Mouse (Mus musculus) gastrocnemius, adult 18-20 months (tissue): Measurements from ENCODE around the gene B230104I21Rik. TPM values are rescaled to one million over a fixed set of nuclear protein-coding genes. Genes with fewer than 3 reads are reported as not detected.

ENCODE experiments used
- DNase-seq: peaks from one replicate; pipeline ENCODE4 v3.0.0; 2021; ENCODE audit warnings: low spot score
- long read RNA-seq, 2 experiments: library from polyadenylated mRNA; stranded (forward); transcript quantifications; one replicate each; pipeline ENCODE4 v2.0.0; 2021
- total RNA-seq, 2 experiments: library from RNA; stranded (reverse); gene quantifications; 2 replicates each; pipeline ENCODE4 v1.2.3; 2021

The B230104I21Rik gene
- total RNA-seq: not detected
- long read RNA-seq, experiment 1: 0 reads
- long read RNA-seq, experiment 2: 0 reads

DNA sequence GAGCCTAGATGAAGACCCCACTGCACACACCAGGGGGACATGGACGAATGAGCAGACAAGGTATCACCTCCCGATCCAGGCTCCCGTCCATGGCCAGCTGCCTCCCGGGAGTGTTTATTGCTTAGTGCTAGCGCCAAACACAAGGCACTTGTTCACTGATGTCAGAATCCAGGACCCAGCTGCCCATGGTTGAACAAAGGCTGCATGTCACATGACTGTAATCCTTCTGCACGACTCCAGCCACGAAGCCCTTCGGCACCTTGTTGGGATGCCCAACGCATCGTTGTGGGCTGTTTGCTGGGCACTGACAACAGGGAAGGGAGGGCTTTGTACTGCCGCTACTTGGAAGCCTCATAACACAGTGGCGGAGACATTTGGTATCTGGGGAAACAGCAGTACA is at the start of gene B230104I21Rik:
Gene B230104I21Rik, plus strand, starts transcription at position 367 of the 400 bp plus-strand sequence.
- DNase-seq: no peak

DNA sequence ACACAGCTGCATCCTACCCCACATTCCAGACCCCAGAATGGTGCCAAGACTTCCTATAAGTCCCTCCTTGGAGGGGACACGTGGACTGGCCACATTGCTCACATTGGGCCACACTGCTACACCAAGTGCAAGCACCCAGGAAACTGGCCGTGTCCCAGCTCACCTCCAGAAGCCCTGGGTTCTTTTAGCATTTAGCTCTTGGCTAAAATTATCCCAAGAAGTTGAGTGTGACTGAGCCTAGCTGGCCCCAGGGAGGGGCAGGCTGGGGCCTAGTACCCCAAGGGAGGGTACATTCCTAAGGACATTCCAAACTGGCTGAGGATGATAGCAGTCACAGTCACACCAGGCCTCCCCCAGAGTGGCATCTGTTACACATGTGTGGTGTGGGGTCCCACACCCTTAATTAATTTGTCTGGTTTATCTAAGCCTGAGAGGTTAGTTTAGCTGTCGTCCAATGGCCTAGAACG is 42.2 kb upstream of the B230104I21Rik start:
- DNase-seq: no peak

DNA sequence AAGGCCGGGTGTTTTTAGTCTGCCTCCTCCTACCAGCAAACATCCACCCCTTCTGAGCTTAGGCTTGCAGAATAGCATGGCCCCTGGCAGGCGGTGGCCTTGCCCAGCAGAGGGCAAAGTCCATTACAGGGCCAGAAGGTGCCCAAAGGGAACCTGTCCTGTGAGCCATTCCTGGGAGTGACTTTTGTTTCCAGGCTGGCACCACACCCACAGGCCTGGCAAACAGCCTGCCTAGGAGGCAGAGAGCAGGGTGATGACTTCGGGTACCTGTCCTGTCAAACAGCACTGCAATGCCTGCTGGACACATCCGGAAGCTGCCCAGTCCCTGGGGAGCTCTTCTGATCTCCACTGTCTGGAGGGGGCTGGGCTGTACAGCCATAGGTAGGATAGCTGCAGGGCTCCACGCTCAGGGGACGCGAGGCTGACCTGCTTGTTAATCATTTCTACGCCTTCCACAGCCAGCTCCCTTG is 41.6 kb upstream of the B230104I21Rik start:
- no peak for DNase-seq

GRCm38 (mm10) chr4:154297761-154298160 is 38.2 kb upstream of the B230104I21Rik start:
- no peak for DNase-seq

GRCm38 (mm10) chr4:154299541-154300271 is 36.2 kb upstream of the B230104I21Rik start:
- no peak for DNase-seq

DNA sequence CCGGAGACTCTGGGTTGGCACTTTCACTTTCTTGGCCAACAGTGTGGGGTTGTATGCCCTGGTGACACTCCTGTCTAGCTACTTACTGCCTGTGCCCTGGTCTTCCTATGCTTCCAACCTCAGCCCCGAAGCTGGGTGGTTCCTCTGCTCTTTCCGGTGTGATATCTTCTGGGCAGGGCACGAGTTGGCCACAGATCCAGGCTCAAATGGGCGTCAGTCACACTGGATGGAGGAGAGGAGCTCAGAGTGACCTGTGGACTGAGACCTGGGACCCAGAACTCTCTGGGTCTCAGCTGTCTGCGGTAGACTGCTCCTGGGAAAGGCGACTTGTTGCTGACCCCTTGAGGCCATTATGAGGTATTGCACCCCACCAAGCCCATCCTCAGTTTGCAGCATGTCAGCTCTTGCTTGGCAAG is 34.5 kb upstream of the B230104I21Rik start, which contains the start of gene Arhgef16:
Gene Arhgef16, minus strand, starts transcription at position 211 of the 416 bp plus-strand sequence.
- DNase-seq: peak; percentile 39

DNA sequence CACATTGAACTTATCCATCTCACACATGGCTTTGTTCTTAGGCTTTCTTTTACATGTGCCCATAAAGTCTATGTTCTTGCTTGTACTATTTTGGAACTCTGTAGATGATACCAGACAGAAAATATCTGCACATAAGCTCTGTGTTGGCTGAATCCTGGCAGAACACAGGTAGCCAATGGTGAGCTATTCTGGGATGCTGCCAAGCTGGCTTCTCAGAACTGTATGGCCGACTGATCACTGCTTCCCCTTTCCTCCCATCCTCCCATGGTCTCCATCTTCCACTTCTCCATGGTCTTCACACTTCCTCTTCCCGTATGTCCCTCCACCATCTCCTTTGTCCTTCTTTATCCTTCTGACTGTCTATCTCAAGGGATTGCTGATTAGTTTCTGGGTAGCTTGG is 26.8 kb upstream of the B230104I21Rik start:
- no peak for DNase-seq

GRCm38 (mm10) chr4:154310576-154311262 is 25.2 kb upstream of the B230104I21Rik start:
- no peak for DNase-seq

DNA sequence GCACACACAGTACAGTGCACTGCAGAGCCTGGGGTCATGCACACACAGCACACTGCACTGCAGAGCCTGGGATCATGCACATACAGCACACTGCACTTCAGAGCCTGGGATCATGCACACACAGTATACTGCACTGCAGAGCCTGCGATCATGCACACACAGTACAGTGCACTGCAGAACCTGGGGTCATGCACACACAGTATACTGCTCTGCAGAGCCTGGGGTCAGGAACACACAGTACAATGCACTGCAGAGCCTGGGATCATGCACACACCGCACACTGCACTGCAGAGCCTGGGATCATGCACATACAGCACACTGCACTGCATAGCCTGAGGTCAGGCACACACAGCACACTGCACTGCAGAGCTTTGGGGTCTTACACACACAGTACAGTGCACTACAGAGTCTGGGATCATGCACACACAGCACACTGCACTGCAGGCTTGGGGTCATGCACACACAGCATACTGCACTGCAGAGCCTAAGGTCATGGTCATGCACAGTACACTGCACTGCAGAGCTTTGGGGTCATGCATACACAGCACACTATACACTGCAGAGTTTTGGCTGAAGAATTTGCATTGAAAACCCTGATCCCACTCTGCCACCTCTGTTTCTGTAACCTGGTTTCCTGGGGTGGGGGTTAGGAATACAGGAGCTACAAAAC is 23.6 kb upstream of the B230104I21Rik start:
- DNase-seq: no peak

DNA sequence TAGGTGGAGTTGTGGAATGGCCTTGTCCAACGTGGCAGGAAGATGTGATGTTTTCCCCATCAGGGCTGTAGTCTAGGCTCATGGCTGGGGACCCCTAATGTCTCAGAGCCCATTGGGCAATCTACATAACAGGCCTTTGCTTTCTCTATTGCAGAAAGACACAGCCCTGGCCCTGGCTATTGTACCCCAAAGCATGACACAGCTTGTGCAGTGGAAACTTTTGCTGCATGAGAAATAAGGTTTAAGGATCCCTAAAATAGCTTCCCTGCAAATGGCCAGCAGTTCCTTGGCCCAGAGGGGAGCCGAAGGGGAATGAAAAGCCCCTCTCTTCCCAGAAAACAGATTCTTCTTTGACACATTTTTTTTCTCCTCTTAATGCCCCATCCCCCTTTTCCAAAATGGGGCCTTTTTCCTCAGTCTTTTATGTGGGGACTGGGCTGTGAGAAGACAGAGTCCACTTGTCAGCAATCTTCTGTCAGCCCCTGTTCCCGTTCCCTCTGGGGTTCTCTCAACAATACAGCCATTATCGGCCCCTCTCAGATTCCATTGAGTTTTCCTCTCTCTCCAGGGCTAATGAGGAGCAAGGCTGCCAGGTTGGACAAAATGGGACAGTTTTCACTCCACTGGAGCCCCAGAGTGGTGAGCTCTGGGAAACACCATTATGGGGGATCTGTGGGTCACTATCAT is 22.8 kb upstream of the B230104I21Rik start:
- no peak for DNase-seq

DNA sequence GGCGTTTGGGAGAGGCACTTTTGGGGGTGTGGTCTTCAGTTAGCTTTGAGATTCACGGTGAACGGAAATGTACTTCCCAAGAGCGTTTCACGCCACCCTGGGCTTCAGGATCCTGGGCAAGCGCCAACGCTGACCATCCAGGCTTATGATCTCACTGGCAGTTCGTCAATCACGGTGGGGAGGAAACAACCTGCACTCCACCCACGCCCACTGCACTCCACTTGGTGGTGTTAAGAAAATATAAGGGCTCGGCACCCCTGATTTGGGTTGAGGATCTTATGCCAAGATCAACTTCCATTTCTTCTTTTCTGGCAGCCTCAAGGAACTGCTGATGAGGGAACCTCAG is 22.3 kb upstream of the B230104I21Rik start:
- no peak for DNase-seq

DNA sequence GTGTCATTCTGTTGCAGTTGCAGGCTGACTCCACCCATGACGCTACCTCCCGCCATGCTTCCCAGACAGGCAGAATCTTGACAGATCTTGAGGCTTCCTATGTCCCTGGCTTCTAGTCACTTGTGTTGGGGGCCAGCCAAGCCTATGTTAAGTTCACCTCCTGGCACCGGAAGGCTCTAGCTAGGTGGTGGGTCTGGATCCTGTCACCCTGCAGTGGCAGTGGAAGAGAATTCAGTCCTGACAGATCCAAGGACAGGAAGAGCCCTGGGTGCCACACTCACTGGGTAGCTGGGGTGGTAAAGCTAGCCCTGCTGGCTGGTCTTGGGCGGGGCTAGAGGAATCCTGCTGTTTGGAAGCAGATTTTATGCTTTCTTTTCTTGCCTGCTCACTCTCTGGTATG is 10.5 kb upstream of the B230104I21Rik start:
- no peak for DNase-seq

GRCm38 (mm10) chr4:154328431-154328830 is 7.5 kb upstream of the B230104I21Rik start:
- DNase-seq: no peak

GRCm38 (mm10) chr4:154328836-154329235 is 7.1 kb upstream of the B230104I21Rik start:
- peak; percentile 61 for DNase-seq

DNA sequence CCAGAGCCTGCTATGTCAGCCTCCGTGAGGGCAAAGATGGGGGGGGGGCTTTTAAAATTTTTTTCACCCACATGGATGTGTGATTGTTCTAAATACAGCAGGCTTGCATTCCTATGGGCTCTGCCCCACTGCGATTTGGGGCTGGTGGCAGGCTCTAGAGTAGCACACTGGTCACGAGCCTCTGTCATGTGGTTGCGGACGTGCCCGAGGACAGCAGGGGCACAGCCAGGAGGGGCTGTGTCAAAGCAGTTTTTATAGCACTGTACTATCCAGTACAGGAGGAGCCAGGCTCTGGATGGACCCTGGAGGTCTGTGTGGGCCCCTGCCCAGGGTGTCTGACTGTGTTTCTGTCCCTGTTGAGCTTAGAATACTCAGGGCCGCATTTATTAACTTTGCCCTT is 5.9 kb upstream of the B230104I21Rik start:
- no peak for DNase-seq

- DNase-seq: no peak
Observed at GRCm38 (mm10) chr4:154331271-154331670, 4.7 kb upstream of the B230104I21Rik start.

DNA sequence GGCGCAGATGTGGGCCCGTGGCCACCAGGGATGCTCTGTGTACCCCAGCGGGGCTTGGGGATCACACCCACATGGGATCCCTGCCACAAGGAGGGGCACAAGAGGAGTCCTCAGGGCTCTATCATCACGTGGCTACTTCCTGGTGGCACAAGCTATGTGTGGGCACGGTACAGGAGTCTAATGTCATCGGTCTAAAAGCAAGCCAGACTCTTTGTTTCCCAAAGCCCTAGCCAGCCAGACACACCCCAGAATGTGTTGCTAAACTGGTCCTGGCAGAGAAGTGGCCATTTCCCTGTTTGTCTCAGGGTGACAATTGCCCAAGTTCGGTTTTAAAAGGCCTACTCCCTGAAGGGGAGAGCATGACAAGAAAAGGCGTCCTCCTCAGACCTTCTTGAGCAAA is 2.6 kb upstream of the B230104I21Rik start:
- no peak for DNase-seq

- peak; percentile 9 for DNase-seq
Observed at GRCm38 (mm10) chr4:154334699-154335402, 1.1 kb upstream of the B230104I21Rik start.

- DNase-seq: peak; percentile 24
Observed at GRCm38 (mm10) chr4:154336650-154337049, 723 bp downstream of the B230104I21Rik start.

GRCm38 (mm10) chr4:154346731-154347522 is 11.0 kb downstream of the B230104I21Rik start:
- no peak for DNase-seq
